Mouse (Mus musculus): ENCODE measurements at regions not wholly inside any gene's neighbourhood (a gene's known extent, or its start where the extent isn't known, plus 50 kb on each side); places are given as distances from the start of the nearest gene placed in this dataset.

GRCm38 (mm10) chr14:15603954-15604523 lies 165.3 kb upstream of the Lrrc3b start:
- Histone ChIP-seq H3K4me1 (no peaks in the 10 kb centered on the region), H3K9me3 (no peaks in the 10 kb centered on the region), H3K27ac (no peak overlapping the region), H3K4me3 (no peak overlapping the region), H3K36me3 (no peaks in the 10 kb centered on the region), H3K9ac (no peak overlapping the region), H3K27me3 (no peaks in the 10 kb centered on the region), H3K4me2 (no peak overlapping the region)
- 84% methylated on average over 3 of the region's 3 CpGs for WGBS
- no peak for ATAC-seq (ENCODE audit: borderline replicate concordance, extremely low read depth, low FRiP score, low TSS enrichment)

DNA sequence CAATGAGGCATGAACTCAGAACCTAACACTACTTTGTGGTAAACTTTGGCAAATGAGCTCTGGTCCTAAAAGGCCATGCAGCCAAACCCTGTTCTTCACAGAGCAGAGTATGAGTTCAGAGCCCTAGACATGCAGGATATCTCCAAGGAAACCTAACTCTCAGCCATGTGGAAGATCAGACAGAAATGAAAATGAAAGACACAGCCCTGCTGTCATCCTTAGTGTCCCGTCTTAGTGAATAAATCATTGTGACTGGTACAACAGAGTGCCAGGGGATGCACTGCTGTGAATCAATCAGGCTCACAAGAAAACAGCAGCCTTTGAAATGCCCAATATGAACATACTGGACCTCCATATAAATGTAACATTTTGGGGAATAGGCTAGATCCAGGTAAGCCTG lies 171.4 kb upstream of the Lrrc3b start:
- no peak overlapping the region for H3K4me2 ChIP-seq
- no peak for ATAC-seq (ENCODE audit: borderline replicate concordance, extremely low read depth, low FRiP score, low TSS enrichment)
- no peak overlapping the region for H3K9ac ChIP-seq
- H3K9me3 ChIP-seq, result no peaks in the 10 kb centered on the region
- H3K4me1 ChIP-seq, result no peaks in the 10 kb centered on the region
- H3K4me3 ChIP-seq, result no peak overlapping the region
- H3K27ac ChIP-seq, result no peak overlapping the region
- H3K27me3 ChIP-seq, result no peaks in the 10 kb centered on the region
- H3K36me3 ChIP-seq, result no peaks in the 10 kb centered on the region
- WGBS, result 57% methylated on average over 1 of the region's 1 CpGs

DNA sequence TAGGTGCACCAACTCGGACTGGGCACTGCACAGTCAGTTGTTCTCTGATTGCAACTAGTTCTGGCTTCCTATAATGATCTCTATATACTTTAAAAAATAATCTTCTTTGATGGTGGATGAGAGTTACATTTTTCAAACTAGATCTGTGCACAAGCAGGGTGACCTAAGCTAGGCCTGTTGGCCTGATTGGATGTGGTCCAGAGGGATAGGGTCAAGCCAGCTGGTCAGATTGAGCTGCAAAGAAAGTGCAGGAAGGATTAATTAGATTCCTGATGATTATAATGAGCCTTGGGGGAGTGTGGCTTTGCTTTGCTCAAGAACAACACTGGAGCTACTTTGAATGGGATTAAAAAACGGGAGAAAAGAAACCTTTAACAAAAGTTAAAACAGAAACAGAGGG lies 195.8 kb upstream of the Lrrc3b start:
- H3K27me3 ChIP-seq, result no peaks in the 10 kb centered on the region
- H3K9ac ChIP-seq, result no peak overlapping the region
- H3K4me1 ChIP-seq, result no peaks in the 10 kb centered on the region
- H3K4me2 ChIP-seq, result no peak overlapping the region
- H3K27ac ChIP-seq, result no peak overlapping the region
- no peak overlapping the region for H3K4me3 ChIP-seq
- H3K9me3 ChIP-seq, result no peaks in the 10 kb centered on the region
- WGBS, result 40% methylated on average over 2 of the region's 2 CpGs
- no peaks in the 10 kb centered on the region for H3K36me3 ChIP-seq
- no peak for ATAC-seq (ENCODE audit: borderline replicate concordance, extremely low read depth, low FRiP score, low TSS enrichment)

- Histone ChIP-seq H3K27me3 (no peaks in the 10 kb centered on the region), H3K9me3 (no peaks in the 10 kb centered on the region), H3K27ac (no peak overlapping the region), H3K9ac (no peak overlapping the region), H3K4me3 (no peak overlapping the region), H3K36me3 (no peaks in the 10 kb centered on the region), H3K4me1 (no peaks in the 10 kb centered on the region), H3K4me2 (no peak overlapping the region)
- WGBS, result 71% methylated on average over 2 of the region's 2 CpGs
- no peak for ATAC-seq (ENCODE audit: borderline replicate concordance, extremely low read depth, low FRiP score, low TSS enrichment)
These were observed 198.9 kb upstream of the Lrrc3b start for GRCm38 (mm10) chr14:15637681-15638080.

GRCm38 (mm10) chr14:15638869-15639268 lies 200.1 kb upstream of the Lrrc3b start:
- Histone ChIP-seq H3K9ac (no peak overlapping the region), H3K4me2 (no peak overlapping the region), H3K9me3 (no peaks in the 10 kb centered on the region), H3K36me3 (no peaks in the 10 kb centered on the region), H3K4me3 (no peak overlapping the region), H3K27ac (no peak overlapping the region), H3K4me1 (no peaks in the 10 kb centered on the region), H3K27me3 (no peaks in the 10 kb centered on the region)
- ATAC-seq (ENCODE audit: borderline replicate concordance, extremely low read depth, low FRiP score, low TSS enrichment), result no peak
- 91% methylated on average over 1 of the region's 1 CpGs for WGBS

GRCm38 (mm10) chr14:15660886-15661285 lies 222.1 kb upstream of the Lrrc3b start:
- H3K4me3 ChIP-seq, result no peak overlapping the region
- no peak overlapping the region for H3K27ac ChIP-seq
- H3K9me3 ChIP-seq, result no peaks in the 10 kb centered on the region
- no peak for ATAC-seq (ENCODE audit: borderline replicate concordance, extremely low read depth, low FRiP score, low TSS enrichment)
- H3K4me2 ChIP-seq, result no peak overlapping the region
- H3K36me3 ChIP-seq, result no peaks in the 10 kb centered on the region
- 49% methylated on average over 2 of the region's 2 CpGs for WGBS
- no peaks in the 10 kb centered on the region for H3K4me1 ChIP-seq
- no peak overlapping the region for H3K9ac ChIP-seq
- no peaks in the 10 kb centered on the region for H3K27me3 ChIP-seq

DNA sequence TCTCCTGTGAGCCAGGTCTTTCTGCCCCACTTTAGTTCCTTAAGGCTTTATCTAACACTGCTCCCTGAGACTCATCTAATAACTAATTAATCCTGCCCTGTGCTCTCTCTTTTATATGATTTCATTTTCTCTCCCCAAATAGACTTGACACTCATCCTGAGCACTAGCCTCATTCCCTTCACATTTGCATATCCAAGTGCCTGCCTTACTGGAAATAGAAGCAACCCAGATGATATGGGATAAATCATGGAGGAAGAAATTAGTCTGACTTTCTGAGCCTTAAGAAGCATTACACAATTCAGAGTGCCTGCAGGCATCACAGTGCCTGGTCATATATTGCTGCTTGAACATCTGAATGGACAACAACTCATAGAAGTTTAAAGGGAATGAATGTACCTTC lies 233.5 kb upstream of the Lrrc3b start:
- no peak overlapping the region for H3K27ac ChIP-seq

DNA sequence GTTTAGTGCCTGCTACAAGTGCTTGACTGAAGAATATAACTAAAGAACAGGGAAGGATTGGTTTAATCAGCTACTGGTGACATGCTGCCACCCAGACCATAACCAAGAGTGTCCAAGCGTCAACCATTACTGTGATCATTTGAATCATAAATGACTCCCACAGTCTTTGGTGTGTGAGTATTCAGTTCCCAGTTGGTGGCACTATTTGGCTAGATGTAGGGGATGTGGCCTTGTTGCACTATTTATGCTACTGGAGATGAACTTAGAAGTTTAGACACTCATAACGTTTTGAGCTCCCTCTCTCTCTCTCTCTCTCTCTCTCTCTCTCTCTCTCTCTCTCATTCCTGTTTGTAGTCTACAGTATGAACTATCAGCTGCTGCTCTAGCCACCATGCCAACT lies 238.4 kb upstream of the Lrrc3b start:
- Histone ChIP-seq H3K27me3 (no peaks in the 10 kb centered on the region), H3K4me2 (no peak overlapping the region)

More for the DNA sequence above, 233.5 kb upstream of the Lrrc3b start:
- H3K4me3 ChIP-seq, result no peak overlapping the region
- H3K4me2 ChIP-seq, result no peak overlapping the region
- ATAC-seq (ENCODE audit: borderline replicate concordance, extremely low read depth, low FRiP score, low TSS enrichment), result no peak
- no peaks in the 10 kb centered on the region for H3K9me3 ChIP-seq
- no peaks in the 10 kb centered on the region for H3K36me3 ChIP-seq
- no peak overlapping the region for H3K9ac ChIP-seq
- no peaks in the 10 kb centered on the region for H3K4me1 ChIP-seq
- no peaks in the 10 kb centered on the region for H3K27me3 ChIP-seq

DNA sequence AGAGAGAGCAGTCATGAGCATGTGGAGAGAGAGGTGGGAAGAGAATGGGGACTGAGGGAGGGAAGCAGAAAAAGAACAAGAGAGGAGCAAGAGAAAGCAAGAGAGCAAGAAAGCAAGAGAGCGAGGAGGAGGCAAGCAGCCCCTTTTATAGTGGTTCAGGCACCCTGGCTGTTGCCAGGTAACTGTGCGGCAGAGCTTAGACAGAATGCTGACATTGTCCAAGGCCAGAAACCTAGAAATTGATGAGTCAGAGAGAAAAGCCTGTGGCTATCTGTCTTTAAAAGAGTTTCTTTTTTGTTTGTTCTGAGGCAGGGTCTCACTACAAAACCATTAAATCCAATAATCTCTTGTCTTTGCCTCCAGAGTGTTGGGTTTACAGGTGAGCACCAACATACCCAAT lies 240.7 kb upstream of the Lrrc3b start:
- no peaks in the 10 kb centered on the region for H3K4me1 ChIP-seq
- no peak overlapping the region for H3K4me3 ChIP-seq
- H3K9ac ChIP-seq, result no peak overlapping the region
- no peaks in the 10 kb centered on the region for H3K27me3 ChIP-seq
- no peaks in the 10 kb centered on the region for H3K9me3 ChIP-seq
- WGBS, result 76% methylated on average over 2 of the region's 2 CpGs
- H3K27ac ChIP-seq, result no peak overlapping the region
- H3K36me3 ChIP-seq, result no peaks in the 10 kb centered on the region
- H3K4me2 ChIP-seq, result no peak overlapping the region
- no peak for ATAC-seq (ENCODE audit: borderline replicate concordance, extremely low read depth, low FRiP score, low TSS enrichment)

More for the DNA sequence above, 238.4 kb upstream of the Lrrc3b start:
- H3K4me3 ChIP-seq, result no peak overlapping the region
- H3K36me3 ChIP-seq, result no peaks in the 10 kb centered on the region
- H3K27ac ChIP-seq, result no peak overlapping the region
- WGBS, result 73% methylated on average over 2 of the region's 2 CpGs
- H3K9me3 ChIP-seq, result no peaks in the 10 kb centered on the region
- H3K4me1 ChIP-seq, result no peaks in the 10 kb centered on the region
- no peak for ATAC-seq (ENCODE audit: borderline replicate concordance, extremely low read depth, low FRiP score, low TSS enrichment)
- no peak overlapping the region for H3K9ac ChIP-seq

DNA sequence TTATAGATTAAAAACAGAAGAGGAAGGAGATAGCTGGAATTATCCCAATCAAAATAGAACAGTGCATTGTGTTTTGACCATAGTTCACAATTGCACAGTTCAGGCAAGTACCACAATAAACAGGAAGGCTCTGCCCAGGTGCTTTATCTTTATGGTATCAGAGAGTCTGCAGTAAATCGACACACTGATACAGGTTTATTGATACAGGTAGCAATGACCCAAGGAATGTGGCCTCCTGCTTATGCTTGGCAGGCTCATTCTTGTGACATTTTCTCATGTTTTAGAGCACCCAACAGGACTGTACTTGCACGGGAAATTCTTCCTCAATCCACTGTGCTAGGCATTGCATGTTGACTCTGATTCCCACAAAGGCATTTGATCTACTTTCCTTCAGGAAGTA lies 259.2 kb upstream of the Lrrc3b start:
- 52% methylated on average over 2 of the region's 2 CpGs for WGBS
- no peaks in the 10 kb centered on the region for H3K27me3 ChIP-seq
- no peaks in the 10 kb centered on the region for H3K9me3 ChIP-seq
- no peak overlapping the region for H3K4me3 ChIP-seq
- H3K9ac ChIP-seq, result no peak overlapping the region
- ATAC-seq (ENCODE audit: borderline replicate concordance, extremely low read depth, low FRiP score, low TSS enrichment), result no peak
- H3K4me1 ChIP-seq, result no peaks in the 10 kb centered on the region
- no peaks in the 10 kb centered on the region for H3K36me3 ChIP-seq
- no peak overlapping the region for H3K4me2 ChIP-seq
- no peak overlapping the region for H3K27ac ChIP-seq

DNA sequence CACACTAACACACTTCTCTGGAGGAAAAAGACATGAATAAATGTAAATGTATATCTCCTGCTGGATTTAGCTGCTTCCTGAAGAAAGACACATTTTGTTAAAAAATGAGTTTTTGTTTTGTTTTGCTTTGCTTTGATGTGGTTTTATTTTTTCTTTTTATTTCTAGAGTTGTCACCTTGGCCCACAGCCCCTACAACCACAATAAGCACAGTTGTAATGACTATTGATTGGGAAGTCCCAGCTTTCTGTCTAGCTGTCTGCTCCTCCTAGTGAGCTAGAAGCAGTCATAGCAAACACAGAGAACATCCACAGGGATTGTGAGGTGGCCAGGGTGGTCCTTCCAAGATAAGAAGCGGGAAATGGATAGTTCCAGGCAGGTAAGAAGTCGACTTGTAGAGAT lies 259.8 kb upstream of the Lrrc3b start:
- Histone ChIP-seq H3K4me2 (no peak overlapping the region), H3K27ac (no peak overlapping the region), H3K4me3 (no peak overlapping the region), H3K9ac (no peak overlapping the region), H3K27me3 (no peaks in the 10 kb centered on the region), H3K9me3 (no peaks in the 10 kb centered on the region), H3K36me3 (no peaks in the 10 kb centered on the region), H3K4me1 (no peaks in the 10 kb centered on the region)
- WGBS, result 89% methylated on average over 2 of the region's 2 CpGs
- ATAC-seq (ENCODE audit: borderline replicate concordance, extremely low read depth, low FRiP score, low TSS enrichment), result no peak

GRCm38 (mm10) chr14:15722135-15722534 lies 283.3 kb upstream of the Lrrc3b start:
- Histone ChIP-seq H3K9ac (no peak overlapping the region), H3K4me3 (no peak overlapping the region), H3K36me3 (no peaks in the 10 kb centered on the region), H3K9me3 (no peaks in the 10 kb centered on the region), H3K4me1 (no peaks in the 10 kb centered on the region), H3K27ac (no peak overlapping the region), H3K4me2 (no peak overlapping the region), H3K27me3 (no peaks in the 10 kb centered on the region)
- ATAC-seq (ENCODE audit: borderline replicate concordance, extremely low read depth, low FRiP score, low TSS enrichment), result no peak
- 50% methylated on average over 1 of the region's 1 CpGs for WGBS

DNA sequence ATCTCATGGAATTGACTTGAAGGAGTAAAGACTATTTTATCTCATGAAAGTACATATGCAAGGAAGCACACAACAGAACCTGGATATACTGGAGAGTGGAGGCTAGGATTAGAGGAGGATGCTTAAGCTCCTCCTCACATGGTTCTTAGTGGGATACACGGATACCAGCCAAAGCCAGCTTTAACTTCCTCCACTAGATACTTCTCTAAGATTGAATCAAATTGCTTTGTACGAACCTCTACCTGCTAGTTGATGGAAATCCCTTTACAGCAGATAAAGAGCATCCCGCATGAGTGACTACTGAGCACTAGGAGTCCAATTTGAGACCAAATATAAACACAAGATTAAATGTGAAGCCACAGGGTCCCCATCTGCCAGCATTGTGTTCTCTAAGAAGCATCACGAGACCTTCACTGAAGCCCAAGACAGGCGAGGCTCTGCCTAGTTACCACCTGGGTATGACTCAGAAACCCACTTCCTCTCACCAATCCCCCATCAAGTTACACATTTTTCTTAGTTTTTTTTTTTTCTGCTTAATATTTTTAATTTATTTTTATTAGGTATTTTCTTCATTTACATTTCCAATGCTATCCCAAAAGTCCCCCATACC lies 307.9 kb upstream of the Lrrc3b start:
- Histone ChIP-seq H3K27ac (no peak overlapping the region), H3K36me3 (no peaks in the 10 kb centered on the region), H3K4me2 (no peak overlapping the region), H3K4me1 (no peaks in the 10 kb centered on the region), H3K4me3 (no peak overlapping the region), H3K9ac (no peak overlapping the region), H3K27me3 (no peaks in the 10 kb centered on the region), H3K9me3 (no peaks in the 10 kb centered on the region)
- 73% methylated on average over 5 of the region's 5 CpGs for WGBS
- no peak for ATAC-seq (ENCODE audit: borderline replicate concordance, extremely low read depth, low FRiP score, low TSS enrichment)

Data from lung, embryonic 15.5 days (tissue).